Mouse (Mus musculus): ENCODE data around the gene Uckl1. TPM values are rescaled to one million over a fixed set of nuclear protein-coding genes. Genes with fewer than 3 reads are reported as not detected.

Uckl1 gene
- polyA plus RNA-seq, 1 experiment from 2014 or later: 70.9 TPM

DNA sequence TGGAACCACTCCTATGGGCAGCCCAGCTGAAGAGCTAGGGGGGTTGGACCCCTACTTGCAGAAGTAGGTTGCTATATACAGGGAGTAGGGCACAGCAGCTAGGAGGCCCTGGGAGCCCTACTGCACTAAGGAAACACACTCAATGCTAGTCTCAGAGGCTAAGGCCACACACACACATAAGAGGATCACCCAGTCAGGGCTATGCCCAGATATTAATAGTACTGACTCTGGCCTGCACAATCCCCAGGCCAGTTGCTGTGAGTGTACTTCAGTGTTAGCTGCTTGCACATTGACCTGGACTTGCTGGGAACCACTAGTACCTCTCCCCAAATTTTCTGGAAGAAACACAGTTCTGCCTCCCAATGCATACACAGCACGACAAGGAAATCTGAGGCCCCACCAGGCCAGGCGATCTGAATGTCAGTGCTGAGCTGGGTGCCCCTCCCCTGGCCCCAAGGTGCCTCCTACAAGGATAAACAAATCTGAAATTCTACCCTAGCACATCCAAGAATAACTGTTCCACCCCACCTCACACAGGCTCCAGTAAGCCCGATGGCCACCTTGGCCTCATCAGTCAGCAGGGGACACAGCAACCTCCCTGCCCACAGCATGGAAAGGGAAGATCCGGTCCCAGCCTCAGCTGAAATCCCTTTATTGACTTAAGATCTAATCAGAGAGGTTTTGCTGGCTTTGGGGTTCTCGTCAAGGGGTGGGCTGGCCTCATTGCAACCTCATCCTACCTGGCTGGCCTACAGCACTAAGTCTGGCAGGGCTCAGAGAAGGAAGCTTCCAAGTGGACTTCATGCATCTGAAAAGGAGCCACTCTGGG is 5.7 kb downstream of the Uckl1 start:
- no peak overlapping the region for H3K4me3 ChIP-seq (replicated peaks; ENCODE audit: low read length)
- peak overlapping the region; percentile 6; the same call in 1 of the 2 replicates for H3K9ac ChIP-seq (ENCODE audit: low read length)
- WGBS: 21% methylated on average over 5 of the region's 5 CpGs
- H3K9me3 ChIP-seq (replicated peaks; ENCODE audit: control insufficient read depth, low read length): no peaks in the 10 kb centered on the region
- H3K27ac ChIP-seq (ENCODE audit: low read length): no peak overlapping the region
- no peaks in the 10 kb centered on the region for H3K36me3 ChIP-seq (ENCODE audit: control insufficient read depth, insufficient read depth, low read length)
- peaks cover 34% of the 10 kb centered on the region for H3K4me1 ChIP-seq (ENCODE audit: control insufficient read depth, insufficient read depth, low read length)
- ATAC-seq (ENCODE audit: insufficient read depth, low FRiP score): no peak
- H3K4me2 ChIP-seq (ENCODE audit: low read depth, low read length): peak overlapping the region; percentile 5; the same call in 1 of the 2 replicates
- H3K27me3 ChIP-seq (ENCODE audit: control insufficient read depth, insufficient read depth, low read length): no peaks in the 10 kb centered on the region

DNA sequence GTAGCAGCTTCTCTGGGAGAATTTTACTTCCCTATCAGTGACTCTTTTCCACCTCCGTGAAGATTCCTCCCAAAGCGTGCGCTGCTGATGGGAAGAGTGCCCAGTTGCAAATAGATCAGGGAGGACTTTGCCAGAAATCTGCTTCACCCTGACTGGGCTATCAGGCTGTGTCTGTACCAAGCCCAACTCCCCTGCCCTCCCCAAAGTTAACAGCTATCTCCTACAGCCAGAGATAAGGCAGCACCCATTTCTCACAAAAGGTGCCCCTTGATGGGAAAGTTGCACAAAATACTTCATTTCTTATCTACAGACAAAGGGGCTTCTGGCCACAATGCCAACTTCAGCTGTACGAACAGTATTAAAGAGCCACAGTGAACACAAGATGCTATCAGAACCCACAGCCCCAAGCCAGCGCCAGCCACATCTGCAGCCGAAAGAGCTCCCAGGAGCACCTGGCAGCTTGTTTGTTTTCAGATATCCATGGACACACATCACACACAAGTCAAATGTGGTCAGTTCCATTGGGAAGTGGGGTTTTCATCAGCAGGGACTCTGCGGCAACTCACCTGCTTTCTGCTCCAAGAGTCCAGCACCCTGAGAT is 6.6 kb downstream of the Uckl1 start:
- H3K36me3 ChIP-seq (ENCODE audit: control insufficient read depth, insufficient read depth, low read length): peaks cover 3% of the 10 kb centered on the region; the same call in 1 of the 2 replicates
- peaks cover 34% of the 10 kb centered on the region for H3K4me1 ChIP-seq (ENCODE audit: control insufficient read depth, insufficient read depth, low read length)
- no peak overlapping the region for H3K4me3 ChIP-seq (replicated peaks; ENCODE audit: low read length)
- H3K9ac ChIP-seq (ENCODE audit: low read length): peak overlapping the region; percentile 34
- WGBS: 63% methylated on average over 7 of the region's 7 CpGs
- H3K27me3 ChIP-seq (ENCODE audit: control insufficient read depth, insufficient read depth, low read length): no peaks in the 10 kb centered on the region
- H3K9me3 ChIP-seq (replicated peaks; ENCODE audit: control insufficient read depth, low read length): no peaks in the 10 kb centered on the region
- ATAC-seq (ENCODE audit: insufficient read depth, low FRiP score): no peak
- no peak overlapping the region for H3K27ac ChIP-seq (ENCODE audit: low read length)
- peak overlapping the region; percentile 5; the same call in 1 of the 2 replicates for H3K4me2 ChIP-seq (ENCODE audit: low read depth, low read length)

DNA sequence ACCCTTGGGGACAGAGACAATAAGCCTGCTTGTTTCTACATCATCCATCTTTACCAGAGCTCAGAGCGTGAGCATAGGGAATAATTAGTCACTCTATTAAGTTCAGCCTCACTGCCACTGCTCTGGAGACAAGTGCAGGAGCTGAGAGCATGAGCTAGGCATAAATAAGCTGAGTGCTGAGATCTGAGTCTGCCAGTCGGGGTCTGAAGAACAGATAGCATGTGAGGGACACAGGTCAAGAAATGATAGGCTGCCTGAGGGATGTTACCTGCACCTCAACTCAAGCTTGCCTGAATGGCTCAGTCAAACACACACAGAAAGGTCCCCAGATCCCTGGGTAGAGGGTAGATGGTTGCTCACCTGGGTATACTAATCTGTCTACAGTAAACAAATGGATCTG is 7.6 kb downstream of the Uckl1 start:
- WGBS: 61% methylated on average over 2 of the region's 2 CpGs
- ATAC-seq (ENCODE audit: insufficient read depth, low FRiP score): no peak
- Histone ChIP-seq H3K27me3 (ENCODE audit: control insufficient read depth, insufficient read depth, low read length) (no peaks in the 10 kb centered on the region), H3K4me1 (ENCODE audit: control insufficient read depth, insufficient read depth, low read length) (peaks cover 31% of the 10 kb centered on the region), H3K4me2 (ENCODE audit: low read depth, low read length) (no peak overlapping the region), H3K27ac (ENCODE audit: low read length) (no peak overlapping the region), H3K36me3 (ENCODE audit: control insufficient read depth, insufficient read depth, low read length) (peaks cover 7% of the 10 kb centered on the region; the same call in 1 of the 2 replicates), H3K9ac (ENCODE audit: low read length) (no peak overlapping the region), H3K4me3 (replicated peaks; ENCODE audit: low read length) (no peak overlapping the region), H3K9me3 (replicated peaks; ENCODE audit: control insufficient read depth, low read length) (no peaks in the 10 kb centered on the region)

DNA sequence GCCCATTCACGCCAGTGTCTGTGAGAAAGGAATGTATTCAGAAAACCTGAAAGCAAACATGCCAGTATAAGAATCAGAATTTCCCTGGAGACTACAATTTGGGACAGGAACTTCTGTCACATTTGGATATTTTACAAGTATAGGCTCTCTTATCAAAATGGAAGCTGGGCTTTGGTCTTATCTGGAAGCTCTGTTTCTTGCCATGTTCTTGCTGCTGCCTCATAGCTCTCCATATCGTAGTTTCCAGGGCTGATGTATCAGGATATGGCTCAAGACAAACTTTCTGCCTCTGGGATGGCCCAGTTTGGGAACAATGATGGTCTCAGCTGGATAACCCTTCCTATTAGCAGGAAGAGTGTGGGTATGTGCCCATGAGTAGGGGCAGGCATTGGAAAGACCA is 8.1 kb downstream of the Uckl1 start:
- no peak overlapping the region for H3K27ac ChIP-seq (ENCODE audit: low read length)
- H3K4me2 ChIP-seq (ENCODE audit: low read depth, low read length): no peak overlapping the region
- H3K4me1 ChIP-seq (ENCODE audit: control insufficient read depth, insufficient read depth, low read length): peaks cover 31% of the 10 kb centered on the region
- H3K36me3 ChIP-seq (ENCODE audit: control insufficient read depth, insufficient read depth, low read length): peaks cover 7% of the 10 kb centered on the region; the same call in 1 of the 2 replicates
- no peak overlapping the region for H3K4me3 ChIP-seq (replicated peaks; ENCODE audit: low read length)
- no peak for ATAC-seq (ENCODE audit: insufficient read depth, low FRiP score)
- 87% methylated on average over 2 of the region's 2 CpGs for WGBS
- H3K9me3 ChIP-seq (replicated peaks; ENCODE audit: control insufficient read depth, low read length): no peaks in the 10 kb centered on the region
- H3K9ac ChIP-seq (ENCODE audit: low read length): no peak overlapping the region
- no peaks in the 10 kb centered on the region for H3K27me3 ChIP-seq (ENCODE audit: control insufficient read depth, insufficient read depth, low read length)

DNA sequence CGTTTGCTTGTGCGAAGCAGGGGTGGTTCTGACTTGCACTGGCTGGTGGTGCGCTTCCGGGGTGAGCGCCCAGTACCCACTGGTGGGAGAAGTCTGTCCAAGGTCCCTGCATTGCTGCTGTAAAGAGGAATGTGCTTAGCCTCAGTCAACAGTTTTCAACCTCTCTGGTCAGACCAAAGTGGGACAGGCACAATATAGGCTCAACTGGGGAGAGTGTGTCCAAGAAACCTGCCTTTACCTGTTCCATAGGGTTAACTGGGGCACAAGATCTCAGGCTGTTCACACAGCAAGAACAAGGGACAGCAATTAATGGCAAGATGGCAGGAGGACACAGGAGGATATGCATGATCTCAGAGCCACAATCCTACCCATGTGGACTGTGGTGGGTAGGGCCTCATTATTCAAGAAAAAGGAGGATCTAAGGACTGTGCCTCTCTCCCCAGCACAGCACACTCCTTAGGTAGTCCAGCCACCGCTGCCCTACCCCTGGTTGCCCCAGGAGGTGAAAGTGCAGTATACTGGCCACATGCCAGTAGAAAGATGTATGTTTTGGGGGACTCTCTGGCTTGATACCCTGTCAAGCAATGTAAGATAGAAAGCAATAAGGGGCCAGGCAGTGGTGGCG is 9.7 kb downstream of the Uckl1 start:
- no peak for ATAC-seq (ENCODE audit: insufficient read depth, low FRiP score)
- no peaks in the 10 kb centered on the region for H3K9me3 ChIP-seq (replicated peaks; ENCODE audit: control insufficient read depth, low read length)
- WGBS: 92% methylated on average over 7 of the region's 7 CpGs
- no peak overlapping the region for H3K4me3 ChIP-seq (replicated peaks; ENCODE audit: low read length)
- no peak overlapping the region for H3K4me2 ChIP-seq (ENCODE audit: low read depth, low read length)
- H3K27ac ChIP-seq (ENCODE audit: low read length): no peak overlapping the region
- H3K4me1 ChIP-seq (ENCODE audit: control insufficient read depth, insufficient read depth, low read length): peaks cover 23% of the 10 kb centered on the region
- H3K36me3 ChIP-seq (ENCODE audit: control insufficient read depth, insufficient read depth, low read length): peaks cover 7% of the 10 kb centered on the region; the same call in 1 of the 2 replicates
- H3K9ac ChIP-seq (ENCODE audit: low read length): no peak overlapping the region
- no peaks in the 10 kb centered on the region for H3K27me3 ChIP-seq (ENCODE audit: control insufficient read depth, insufficient read depth, low read length)

DNA sequence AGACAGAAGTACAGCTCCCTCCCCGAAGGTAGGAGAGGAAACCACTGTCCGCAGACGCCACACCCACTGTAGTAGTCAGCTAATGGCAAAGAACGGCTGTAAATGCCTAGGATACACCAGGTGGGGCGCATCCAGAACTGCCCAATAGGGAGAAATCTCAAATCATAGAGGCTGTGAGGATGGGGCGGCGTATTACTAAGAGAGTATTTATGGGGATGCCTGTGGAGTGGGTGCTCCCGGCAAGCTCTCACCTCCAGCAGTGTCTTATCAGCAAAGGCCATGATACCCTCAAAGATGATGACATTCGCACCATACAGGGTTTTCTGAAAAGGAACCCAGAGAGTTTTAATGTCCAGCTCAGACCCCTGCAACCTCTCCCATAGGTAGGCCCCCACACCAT is 10.7 kb downstream of the Uckl1 start:
- 89% methylated on average over 9 of the region's 9 CpGs for WGBS
- no peaks in the 10 kb centered on the region for H3K27me3 ChIP-seq (ENCODE audit: control insufficient read depth, insufficient read depth, low read length)
- H3K4me2 ChIP-seq (ENCODE audit: low read depth, low read length): no peak overlapping the region
- no peak overlapping the region for H3K27ac ChIP-seq (ENCODE audit: low read length)
- peaks cover 7% of the 10 kb centered on the region; the same call in 1 of the 2 replicates for H3K36me3 ChIP-seq (ENCODE audit: control insufficient read depth, insufficient read depth, low read length)
- no peak overlapping the region for H3K4me3 ChIP-seq (replicated peaks; ENCODE audit: low read length)
- ATAC-seq (ENCODE audit: insufficient read depth, low FRiP score): no peak
- no peaks in the 10 kb centered on the region for H3K9me3 ChIP-seq (replicated peaks; ENCODE audit: control insufficient read depth, low read length)
- H3K9ac ChIP-seq (ENCODE audit: low read length): no peak overlapping the region
- peaks cover 12% of the 10 kb centered on the region for H3K4me1 ChIP-seq (ENCODE audit: control insufficient read depth, insufficient read depth, low read length)

DNA sequence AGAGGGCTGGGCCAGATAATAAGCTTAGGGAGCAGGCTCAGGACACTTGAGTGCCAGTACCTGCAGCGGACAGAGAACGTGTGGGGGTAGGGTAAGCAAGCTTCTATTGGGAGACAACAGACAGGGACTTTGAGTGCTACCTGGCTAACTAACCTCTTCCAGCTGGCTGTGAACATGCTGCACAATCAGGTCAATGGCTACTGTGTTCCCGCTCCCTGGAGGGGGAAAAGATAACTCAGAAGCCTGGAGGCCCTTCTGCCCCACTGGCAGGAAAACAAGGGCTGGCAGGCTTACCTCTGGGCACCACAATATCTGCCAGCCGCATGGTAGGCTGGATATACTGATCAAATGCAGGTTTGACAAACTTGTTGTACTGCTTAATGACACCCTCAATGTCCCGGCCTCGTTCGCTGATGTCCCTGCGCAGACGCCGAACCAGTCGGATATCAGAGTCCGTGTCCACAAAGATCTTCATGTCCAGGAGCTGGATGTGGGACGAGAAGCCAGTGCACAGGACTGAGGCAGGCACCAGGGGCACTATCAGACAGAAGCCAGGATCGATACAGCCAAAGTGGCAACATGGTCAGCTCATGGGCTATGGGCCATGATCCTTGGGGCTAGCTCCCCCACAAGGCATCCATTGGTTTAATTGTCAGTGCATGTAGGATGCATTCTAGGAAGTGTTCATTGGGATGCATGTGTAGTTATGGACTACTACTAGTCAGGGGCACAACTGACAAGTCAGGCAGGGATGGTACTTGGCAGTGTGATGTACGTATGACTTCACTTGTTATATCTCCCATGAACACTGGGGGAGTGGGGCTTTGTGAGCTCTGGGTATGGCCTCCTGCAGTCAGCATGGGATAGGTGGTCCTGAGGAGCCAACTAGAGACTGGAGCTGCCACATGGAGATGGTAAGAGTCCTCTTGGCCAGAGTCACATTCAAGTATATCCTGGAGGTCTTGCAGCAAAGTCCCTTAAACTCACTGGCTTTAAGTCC is 11.5 kb downstream of the Uckl1 start:
- Histone ChIP-seq H3K4me3 (replicated peaks; ENCODE audit: low read length) (no peak overlapping the region), H3K4me2 (ENCODE audit: low read depth, low read length) (no peak overlapping the region), H3K36me3 (ENCODE audit: control insufficient read depth, insufficient read depth, low read length) (peaks cover 7% of the 10 kb centered on the region; the same call in 1 of the 2 replicates), H3K27ac (ENCODE audit: low read length) (no peak overlapping the region), H3K4me1 (ENCODE audit: control insufficient read depth, insufficient read depth, low read length) (peaks cover 5% of the 10 kb centered on the region), H3K9ac (ENCODE audit: low read length) (no peak overlapping the region), H3K27me3 (ENCODE audit: control insufficient read depth, insufficient read depth, low read length) (no peaks in the 10 kb centered on the region), H3K9me3 (replicated peaks; ENCODE audit: control insufficient read depth, low read length) (no peaks in the 10 kb centered on the region)
- WGBS: 94% methylated on average over 15 of the region's 15 CpGs
- no peak for ATAC-seq (ENCODE audit: insufficient read depth, low FRiP score)

DNA sequence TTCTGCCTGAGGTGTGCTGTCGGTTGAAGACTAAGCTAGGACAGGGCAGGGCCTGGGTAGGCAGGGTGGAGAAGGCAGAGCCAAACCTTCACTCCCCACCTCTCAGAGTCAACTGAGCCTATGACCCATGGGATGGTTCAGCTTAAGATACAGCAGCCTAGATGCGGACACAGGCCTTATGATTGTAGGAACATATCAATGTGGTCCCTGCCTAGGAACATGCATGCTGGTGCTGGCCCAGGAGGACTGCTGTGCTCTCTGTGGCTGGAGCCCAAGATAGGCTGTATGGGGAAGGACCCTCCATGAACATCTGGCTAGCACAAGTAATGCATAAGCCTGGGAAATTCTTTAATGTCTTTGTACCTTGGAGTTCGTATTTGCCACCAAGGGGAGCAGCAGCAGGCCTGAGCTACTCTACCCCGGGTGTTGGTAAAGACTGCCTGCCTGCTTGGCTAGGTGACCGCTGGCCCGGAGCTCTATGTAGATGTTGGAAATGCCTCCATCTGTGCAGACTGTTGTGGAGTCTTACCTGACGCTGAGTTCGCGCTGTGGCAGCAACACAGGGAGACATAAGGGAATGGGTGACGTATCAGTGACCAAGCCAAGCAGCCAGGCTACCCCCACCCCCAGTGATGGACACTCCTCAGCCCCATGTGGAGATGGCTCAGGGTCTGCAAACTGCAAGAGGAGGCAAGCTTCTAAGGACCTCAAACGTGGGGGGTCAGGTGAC is 12.6 kb downstream of the Uckl1 start:
- H3K4me1 ChIP-seq (ENCODE audit: control insufficient read depth, insufficient read depth, low read length): no peaks in the 10 kb centered on the region
- no peak overlapping the region for H3K9ac ChIP-seq (ENCODE audit: low read length)
- H3K27ac ChIP-seq (ENCODE audit: low read length): no peak overlapping the region
- 89% methylated on average over 11 of the region's 11 CpGs for WGBS
- ATAC-seq (ENCODE audit: insufficient read depth, low FRiP score): no peak
- H3K9me3 ChIP-seq (replicated peaks; ENCODE audit: control insufficient read depth, low read length): no peaks in the 10 kb centered on the region
- no peak overlapping the region for H3K4me2 ChIP-seq (ENCODE audit: low read depth, low read length)
- H3K27me3 ChIP-seq (ENCODE audit: control insufficient read depth, insufficient read depth, low read length): no peaks in the 10 kb centered on the region
- peaks cover 7% of the 10 kb centered on the region; the same call in 1 of the 2 replicates for H3K36me3 ChIP-seq (ENCODE audit: control insufficient read depth, insufficient read depth, low read length)
- H3K4me3 ChIP-seq (replicated peaks; ENCODE audit: low read length): no peak overlapping the region

All from stomach, embryonic 16.5 days (tissue).